Comparison of ENCODE assay signal across 8 mouse cellular contexts in the genomic region with DNA sequence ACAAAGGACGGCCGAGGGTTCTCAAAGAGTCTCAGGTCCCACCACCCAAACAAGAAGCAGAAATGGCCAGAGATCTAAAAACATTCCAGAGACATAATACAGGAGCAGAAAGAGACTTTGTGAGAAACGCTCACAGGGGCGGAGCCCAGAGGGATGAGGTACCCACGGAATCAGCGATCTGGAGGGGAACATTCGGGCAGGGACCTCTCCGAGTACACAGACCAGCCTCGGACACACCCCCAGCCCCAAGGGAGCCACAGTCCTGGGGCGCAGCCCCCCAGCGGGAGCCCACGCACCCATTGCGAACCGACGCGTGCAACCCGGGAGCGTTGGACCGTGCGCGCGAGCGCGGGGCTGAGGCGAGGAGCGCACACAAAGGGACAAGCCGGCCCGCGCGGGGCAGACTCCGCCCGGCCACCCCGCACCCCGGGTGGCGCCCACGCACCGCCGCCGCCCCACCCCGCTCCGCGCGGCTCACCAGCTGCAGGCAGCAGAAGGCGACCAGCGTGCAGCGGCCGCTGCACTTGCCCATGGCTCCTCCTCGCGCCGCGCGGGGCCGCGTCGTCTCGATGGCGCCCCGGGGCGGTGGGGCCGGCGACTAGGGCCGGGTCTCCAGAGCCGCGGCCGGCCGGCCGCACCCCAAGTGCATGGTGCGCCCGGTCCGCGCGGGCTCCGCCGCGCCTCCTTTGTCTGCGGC. TPM values are rescaled to one million over a fixed set of nuclear protein-coding genes. Genes with fewer than 3 reads are reported as not detected.
DNase-seq lines count a peak whose midpoint lies in the region; ATAC-seq and TF ChIP-seq lines count a peak whose summit lies in the region.

No protein-coding gene starts in this region.

- TF ChIP-seq CTCF in C2C12 (IDR thresholded peaks at IDR 0.05; ENCODE audit: control insufficient read depth, insufficient read depth, insufficient read length) = no peak
- no peak for TF ChIP-seq CTCF in cerebellum, adult 2 months (IDR thresholded peaks at IDR 0.05; ENCODE audit: borderline replicate concordance, insufficient read depth, low read depth, low read length)

- H3K79me2 ChIP-seq in C2C12 (ENCODE audit: control insufficient read depth, insufficient read depth) = peaks cover 42% of the 10 kb centered on the region

- ATAC-seq in heart, embryonic 16.5 days (replicated peaks; ENCODE audit: extremely low read depth, insufficient read depth, low FRiP score) = peak; percentile 56
- ATAC-seq in liver, embryonic 15.5 days (ENCODE audit: insufficient read depth) = no peak
- peak; percentile 45; the same call in 1 of the 2 replicates for ATAC-seq in stomach, embryonic 16.5 days (ENCODE audit: insufficient read depth, low FRiP score)

- H3K9me3 ChIP-seq in heart, embryonic 10.5 days = no peaks in the 10 kb centered on the region
- no peaks in the 10 kb centered on the region for H3K9me3 ChIP-seq in heart, embryonic 16.5 days (replicated peaks; ENCODE audit: control insufficient read depth, low read length)
- H3K9me3 ChIP-seq in liver, embryonic 15.5 days (replicated peaks) = no peaks in the 10 kb centered on the region
- H3K9me3 ChIP-seq in stomach, embryonic 16.5 days (replicated peaks; ENCODE audit: control insufficient read depth, low read length) = no peaks in the 10 kb centered on the region

- peak overlapping the region; percentile 87 for H3K4me2 ChIP-seq in heart, embryonic 16.5 days (ENCODE audit: low read depth, low read length)
- H3K4me2 ChIP-seq in liver, embryonic 15.5 days = peak overlapping the region; percentile 76
- peak overlapping the region; percentile 98 for H3K4me2 ChIP-seq in stomach, embryonic 16.5 days (ENCODE audit: low read depth, low read length)

- H3K4me3 ChIP-seq in heart, embryonic 10.5 days = peak overlapping the region; percentile 88
- H3K4me3 ChIP-seq in C2C12 (ENCODE audit: insufficient read depth, poor library complexity, severe bottlenecking) = peak overlapping the region; percentile 49
- peak overlapping the region; percentile 94 for H3K4me3 ChIP-seq in cerebellum, adult 2 months (replicated peaks; ENCODE audit: insufficient read depth, low read depth, low read length)
- peak overlapping the region; percentile 61 for H3K4me3 ChIP-seq in heart, embryonic 16.5 days (ENCODE audit: low read length)
- H3K4me3 ChIP-seq in liver, embryonic 15.5 days (replicated peaks) = peak overlapping the region; percentile 51
- H3K4me3 ChIP-seq in stomach, embryonic 16.5 days (replicated peaks; ENCODE audit: low read length) = peak overlapping the region; percentile 68

- H3K27me3 ChIP-seq in heart, embryonic 10.5 days (ENCODE audit: insufficient read depth, poor library complexity, severe bottlenecking) = peaks cover 15% of the 10 kb centered on the region; the same call in 1 of the 2 replicates
- H3K27me3 ChIP-seq in C2C12 (ENCODE audit: control insufficient read depth, insufficient read depth, insufficient read length) = no peaks in the 10 kb centered on the region
- H3K27me3 ChIP-seq in cerebellum, adult 2 months (ENCODE audit: control insufficient read depth, insufficient read depth, low read length) = no peaks in the 10 kb centered on the region
- peaks cover 5% of the 10 kb centered on the region; the same call in 1 of the 2 replicates for H3K27me3 ChIP-seq in heart, embryonic 16.5 days (ENCODE audit: control insufficient read depth, insufficient read depth, low read length)
- H3K27me3 ChIP-seq in liver, embryonic 15.5 days = peaks cover 79% of the 10 kb centered on the region
- no peaks in the 10 kb centered on the region; the same call in 1 of the 2 replicates for H3K27me3 ChIP-seq in stomach, embryonic 16.5 days (ENCODE audit: control insufficient read depth, insufficient read depth, low read length)

- H3K79me3 ChIP-seq in C2C12 (ENCODE audit: low read depth) = peaks cover 4% of the 10 kb centered on the region

- WGBS in heart, embryonic 10.5 days = 1% methylated on average over 74 of the region's 76 CpGs
- under 1% methylated on average over 75 of the region's 76 CpGs for WGBS in cerebellum, adult 2 months
- 2% methylated on average over 58 of the region's 76 CpGs for WGBS in heart, embryonic 16.5 days
- under 1% methylated on average over 74 of the region's 76 CpGs for WGBS in liver, embryonic 15.5 days (ENCODE audit: insufficient replicate concordance)
- under 1% methylated on average over 64 of the region's 76 CpGs for WGBS in stomach, embryonic 16.5 days

- peaks cover 41% of the 10 kb centered on the region for H3K4me1 ChIP-seq in heart, embryonic 10.5 days
- H3K4me1 ChIP-seq in cerebellum, adult 2 months (ENCODE audit: control insufficient read depth, insufficient read depth, low read length) = peaks cover 14% of the 10 kb centered on the region; the same call in 1 of the 2 replicates
- H3K4me1 ChIP-seq in heart, embryonic 16.5 days (ENCODE audit: control insufficient read depth, insufficient read depth, low read length) = peaks cover 12% of the 10 kb centered on the region
- H3K4me1 ChIP-seq in liver, embryonic 15.5 days (replicated peaks) = peaks cover 14% of the 10 kb centered on the region
- H3K4me1 ChIP-seq in stomach, embryonic 16.5 days (ENCODE audit: control insufficient read depth, insufficient read depth, low read length) = peaks cover 12% of the 10 kb centered on the region; the same call in 1 of the 2 replicates

- H3K9ac ChIP-seq in heart, embryonic 16.5 days (ENCODE audit: low read length) = peak overlapping the region; percentile 78
- H3K9ac ChIP-seq in liver, embryonic 15.5 days = no peak overlapping the region
- H3K9ac ChIP-seq in stomach, embryonic 16.5 days (ENCODE audit: low read length) = peak overlapping the region; percentile 76

- DNase-seq in heart, embryonic 10.5 days (ENCODE audit: low spot score) = no peak
- DNase-seq in heart, adult 11 months = no peak
- peak; percentile 65 to 75 for DNase-seq in cerebellum, adult 2 months
- DNase-seq in ovary, postnatal 10 days (ENCODE audit: low spot score) = no peak

- H3K27ac ChIP-seq in heart, embryonic 10.5 days = peak overlapping the region; percentile 89
- peak overlapping the region; percentile 96 for H3K27ac ChIP-seq in cerebellum, adult 2 months (ENCODE audit: insufficient read depth, low read length)
- no peak overlapping the region for H3K27ac ChIP-seq in heart, embryonic 16.5 days (ENCODE audit: low read length)
- H3K27ac ChIP-seq in liver, embryonic 15.5 days (replicated peaks) = no peak overlapping the region
- H3K27ac ChIP-seq in stomach, embryonic 16.5 days (ENCODE audit: low read length) = no peak overlapping the region

- peak overlapping the region; percentile 85 for H3ac ChIP-seq in C2C12 (ENCODE audit: control insufficient read depth, insufficient read length, low read depth)

- 0 out of 2 replicates have a peak, but pooled peaks have one; percentile 16 for TF ChIP-seq POLR2A in cerebellum, adult 2 months (IDR thresholded peaks at IDR 0.05; ENCODE audit: borderline replicate concordance, insufficient read depth, low read length)

- no peaks in the 10 kb centered on the region for H3K36me3 ChIP-seq in heart, embryonic 10.5 days
- no peaks in the 10 kb centered on the region for H3K36me3 ChIP-seq in C2C12 (ENCODE audit: control insufficient read depth, insufficient read depth)
- no peaks in the 10 kb centered on the region for H3K36me3 ChIP-seq in heart, embryonic 16.5 days (ENCODE audit: control insufficient read depth, insufficient read depth)
- H3K36me3 ChIP-seq in liver, embryonic 15.5 days (replicated peaks) = no peaks in the 10 kb centered on the region
- no peaks in the 10 kb centered on the region for H3K36me3 ChIP-seq in stomach, embryonic 16.5 days (ENCODE audit: control insufficient read depth, insufficient read depth, low read length)

TF ChIP-seq in C2C12, 6 proteins besides CTCF, POLR2A, EP300 and RAD21:
- TF ChIP-seq MYOD1 (IDR thresholded peaks at IDR 0.05; ENCODE audit: control insufficient read depth, insufficient read length, low read depth) (no peak), MAX (IDR thresholded peaks at IDR 0.05) (no peak), USF1 (IDR thresholded peaks at IDR 0.05; ENCODE audit: low read depth) (no peak), FOSL1 (IDR thresholded peaks at IDR 0.05; ENCODE audit: insufficient read depth, low read length, poor library complexity, severe bottlenecking) (no peak), MYOG (IDR thresholded peaks at IDR 0.05; ENCODE audit: control insufficient read depth, extremely low read depth, insufficient read length) (no peak), CEBPB (IDR thresholded peaks at IDR 0.05; ENCODE audit: low read depth) (no peak)

RNA-seq across cellular contexts. Expression of gene Nkain1, which starts 0.5 kb away (rescaled TPM):
- polyA plus RNA-seq in heart, embryonic 10.5 days (2016; fragmentation: Nextera tagmentation; extraction: Ambion mirVana) = 1.0 and 2.7 TPM in 2 replicates
- 36.9 TPM for polyA plus RNA-seq in C2C12 (2012; fragmentation: generic; extraction: Trizol)
- 109 and 114 TPM in 2 replicates for polyA plus RNA-seq in cerebellum, adult 2 months (2012; rRNA removed)
- polyA plus RNA-seq in heart, embryonic 16.5 days (2015; fragmentation: Nextera tagmentation; extraction: Ambion mirVana) = 0.12 and 0.49 TPM in 2 replicates
- not detected in 2 replicates for polyA plus RNA-seq in liver, embryonic 15.5 days (2015; fragmentation: Nextera tagmentation; extraction: Ambion mirVana)
- polyA plus RNA-seq in stomach, embryonic 16.5 days (2015; fragmentation: Nextera tagmentation; extraction: Ambion mirVana) = 0.31 TPM in 1 of 2 replicates, not detected in the other

Comparison
In these comparisons a context has a peak if more than half of its experiments do, and no peak if none do; other contexts are left out.
1. H3K27ac ChIP-seq: peak in heart, embryonic 10.5 days (single experiment) and cerebellum, adult 2 months (single experiment); none in heart, embryonic 16.5 days (single experiment), liver, embryonic 15.5 days (single experiment) and stomach, embryonic 16.5 days (single experiment).
2. DNase-seq: peak in cerebellum, adult 2 months (2 of 2); none in heart, embryonic 10.5 days (single experiment), heart, adult 11 months (single experiment) and ovary, postnatal 10 days (single experiment).
3. RNA of gene Nkain1, which starts 0.5 kb away (polyA plus RNA-seq): 109 to 114 TPM in cerebellum, adult 2 months and 36.9 TPM in C2C12 (single experiment); 1.0 to 2.7 TPM in heart, embryonic 10.5 days, 0.31 TPM in stomach, embryonic 16.5 days, 0.12 to 0.49 TPM in heart, embryonic 16.5 days and not detected in liver, embryonic 15.5 days; every median in the first group is over 10 times any median in the second.
4. Peak in every context shown above with its lines, with median percentiles within 50 percentile points of each other: H3K4me3 ChIP-seq and H3K4me2 ChIP-seq.